ENCODE assay signal across 7 mouse cellular contexts in genomic region chr17:28013259-28013875, GRCm38 (mm10).
DNase-seq lines count a peak whose midpoint lies in the region; ATAC-seq lines count a peak whose summit lies in the region.

No protein-coding gene starts in this region.

- DNase-seq in CD8-positive naive resting alpha-beta T cell, adult 2 months (ENCODE audit: low read depth in 2 of 2, low spot score in 2 of 2), result peak; percentile 63 to 72
- DNase-seq in WW6 (ENCODE audit: low read depth, low spot score), result peak; percentile 67
- DNase-seq in forebrain, embryonic 10.5 days (ENCODE audit: extremely low spot score, low spot score), result peak; percentile 79
- peak; percentile 74 for DNase-seq in limb, embryonic 11.5 days (ENCODE audit: low spot score)
- DNase-seq in midbrain, embryonic 11.5 days (ENCODE audit: low spot score, missing footprints), result peak; percentile 92
- peak; percentile 37 to 50 for DNase-seq in spleen, postnatal 14 days (ENCODE audit: low spot score in 2 of 2)

- no peaks in the 10 kb centered on the region for H3K9me3 ChIP-seq in forebrain, embryonic 10.5 days
- H3K9me3 ChIP-seq in hindbrain, embryonic 13.5 days, result no peaks in the 10 kb centered on the region
- H3K9me3 ChIP-seq in limb, embryonic 11.5 days (ENCODE audit: control insufficient read depth, low read length), result no peaks in the 10 kb centered on the region
- H3K9me3 ChIP-seq in midbrain, embryonic 11.5 days (ENCODE audit: control insufficient read depth, low read length), result no peaks in the 10 kb centered on the region

- H3K27ac ChIP-seq in forebrain, embryonic 10.5 days, result peak overlapping the region; percentile 85
- H3K27ac ChIP-seq in hindbrain, embryonic 13.5 days, result peak overlapping the region; percentile 79
- no peak overlapping the region for H3K27ac ChIP-seq in limb, embryonic 11.5 days (replicated peaks; ENCODE audit: low read depth, low read length)
- H3K27ac ChIP-seq in midbrain, embryonic 11.5 days (ENCODE audit: low read depth, low read length), result peak overlapping the region; percentile 37

- peaks cover 71% of the 10 kb centered on the region for H3K4me1 ChIP-seq in forebrain, embryonic 10.5 days
- H3K4me1 ChIP-seq in hindbrain, embryonic 13.5 days (replicated peaks), result peaks cover 59% of the 10 kb centered on the region
- H3K4me1 ChIP-seq in limb, embryonic 11.5 days (ENCODE audit: control insufficient read depth, insufficient read depth, low read length), result peaks cover 15% of the 10 kb centered on the region
- H3K4me1 ChIP-seq in midbrain, embryonic 11.5 days (ENCODE audit: control insufficient read depth, insufficient read depth, low read length), result peaks cover 21% of the 10 kb centered on the region

- 15% methylated on average over 12 of the region's 12 CpGs for WGBS in forebrain, embryonic 10.5 days
- WGBS in hindbrain, embryonic 13.5 days, result 15% methylated on average over 12 of the region's 12 CpGs
- 24% methylated on average over 12 of the region's 12 CpGs for WGBS in limb, embryonic 11.5 days
- 15% methylated on average over 12 of the region's 12 CpGs for WGBS in midbrain, embryonic 11.5 days

- ATAC-seq in hindbrain, embryonic 13.5 days (ENCODE audit: low FRiP score), result peak; percentile 84
- peak; percentile 62 for ATAC-seq in limb, embryonic 11.5 days (ENCODE audit: insufficient number of reproducible peaks, low FRiP score, low TSS enrichment, low read depth)
- ATAC-seq in midbrain, embryonic 11.5 days (ENCODE audit: low FRiP score), result peak; percentile 95

- H3K4me3 ChIP-seq in forebrain, embryonic 10.5 days, result peak overlapping the region; percentile 11; the same call in 1 of the 2 replicates
- H3K4me3 ChIP-seq in hindbrain, embryonic 13.5 days, result no peak overlapping the region
- no peak overlapping the region for H3K4me3 ChIP-seq in limb, embryonic 11.5 days (ENCODE audit: low read depth, low read length)
- no peak overlapping the region for H3K4me3 ChIP-seq in midbrain, embryonic 11.5 days (ENCODE audit: low read depth, low read length)

- peak overlapping the region; percentile 42 for H3K4me2 ChIP-seq in hindbrain, embryonic 13.5 days
- peak overlapping the region; percentile 13; the same call in 1 of the 2 replicates for H3K4me2 ChIP-seq in limb, embryonic 11.5 days (ENCODE audit: low read depth, severe bottlenecking)
- H3K4me2 ChIP-seq in midbrain, embryonic 11.5 days, result peak overlapping the region; percentile 16; the same call in 1 of the 2 replicates

- H3K27me3 ChIP-seq in forebrain, embryonic 10.5 days (ENCODE audit: poor library complexity, severe bottlenecking), result no peaks in the 10 kb centered on the region
- no peaks in the 10 kb centered on the region for H3K27me3 ChIP-seq in hindbrain, embryonic 13.5 days
- H3K27me3 ChIP-seq in limb, embryonic 11.5 days (ENCODE audit: control insufficient read depth, insufficient read depth, low read length), result no peaks in the 10 kb centered on the region
- H3K27me3 ChIP-seq in midbrain, embryonic 11.5 days (ENCODE audit: control insufficient read depth, insufficient read depth, low read length), result no peaks in the 10 kb centered on the region

- H3K36me3 ChIP-seq in forebrain, embryonic 10.5 days (replicated peaks), result peaks cover 31% of the 10 kb centered on the region
- H3K36me3 ChIP-seq in hindbrain, embryonic 13.5 days, result peaks cover 9% of the 10 kb centered on the region
- no peaks in the 10 kb centered on the region; the same call in 1 of the 2 replicates for H3K36me3 ChIP-seq in limb, embryonic 11.5 days (ENCODE audit: control insufficient read depth, insufficient read depth, low read length)
- H3K36me3 ChIP-seq in midbrain, embryonic 11.5 days (ENCODE audit: control insufficient read depth, insufficient read depth, low read length), result no peaks in the 10 kb centered on the region

- peak overlapping the region; percentile 56 for H3K9ac ChIP-seq in hindbrain, embryonic 13.5 days
- no peak overlapping the region for H3K9ac ChIP-seq in limb, embryonic 11.5 days (ENCODE audit: low read length)
- H3K9ac ChIP-seq in midbrain, embryonic 11.5 days (ENCODE audit: low read length), result peak overlapping the region; percentile 49; the same call in 1 of the 2 replicates
